Mouse (Mus musculus) stomach, embryonic 15.5 days (tissue): ENCODE measurements around the gene Mpdu1. TPM values are rescaled to one million over a fixed set of nuclear protein-coding genes. Genes with fewer than 3 reads are reported as not detected.
A peak's percentile ranks its signal among the peaks of the same experiment; 100 is the strongest.
"Not testable (repeated sequence)": the region's sequence is repeated elsewhere in the genome, so short reads cannot be mapped to it uniquely, and the experiment has no call there.

Source experiments
- ATAC-seq: fragments of 200-750 bp; cut with Nextera tagmentation; 2 replicates; pipeline ENCODE4 v1.8.0; 2017; ENCODE audit warnings: low read depth, moderate number of reproducible peaks, moderate TSS enrichment; ENCODE audit not compliant: insufficient read depth, low FRiP score
- H3K27ac ChIP-seq: fragments of 300-500 bp; sonication (generic); 2 replicates; pipeline ENCODE4 v1.5.1; 2015; ENCODE audit warnings: mild to moderate bottlenecking, inconsistent platforms
- H3K27me3 ChIP-seq: fragments of 300-500 bp; sonication (generic); replicated peaks from 2 replicates; pipeline ENCODE4 v1.6.1; 2015; ENCODE audit warnings: inconsistent platforms
- H3K36me3 ChIP-seq: fragments of 300-500 bp; sonication (generic); 2 replicates; pipeline ENCODE4 v1.6.1; 2015; ENCODE audit warnings: inconsistent platforms
- H3K4me1 ChIP-seq: fragments of 300-500 bp; sonication (generic); 2 replicates; pipeline ENCODE4 v1.6.1; 2015; ENCODE audit warnings: inconsistent platforms
- H3K4me2 ChIP-seq: fragments of 300-500 bp; sonication (generic); 2 replicates; pipeline ENCODE4 v1.6.1; 2015; ENCODE audit warnings: mild to moderate bottlenecking, inconsistent platforms
- H3K4me3 ChIP-seq: fragments of 300-500 bp; sonication (generic); replicated peaks from 2 replicates; pipeline ENCODE4 v1.5.1; 2015; ENCODE audit warnings: inconsistent platforms
- H3K9ac ChIP-seq: fragments of 300-500 bp; sonication (generic); 2 replicates; pipeline ENCODE4 v1.6.1; 2015; ENCODE audit warnings: inconsistent platforms
- H3K9me3 ChIP-seq: fragments of 300-500 bp; sonication (generic); 2 replicates; pipeline ENCODE4 v1.6.1; 2016; ENCODE audit warnings: inconsistent platforms
- WGBS: fragments of 180-500 bp; shearing (Covaris S2); methylation state at CpG from one replicate; pipeline ENCODE4 v1.1.7; 2015; 5-methylcytosine and 5-hydroxymethylcytosine counted together
- polyA plus RNA-seq: library from polyadenylated mRNA; unstranded; fragments of >200 nt; fragmentation: Nextera tagmentation; extraction: Ambion mirVana; gene quantifications from 2 replicates; pipeline ENCODE4 v1.2.1, GENCODE M21; 2015

The Mpdu1 gene
- polyA plus RNA-seq, 1 experiment from 2014 or later = 58.7 TPM

- H3K4me1 ChIP-seq, H3K4me3 ChIP-seq, H3K36me3 ChIP-seq, H3K4me2 ChIP-seq, H3K9ac ChIP-seq, H3K27me3 ChIP-seq, H3K27ac ChIP-seq, H3K9me3 ChIP-seq, ATAC-seq: not testable (repeated sequence)
- 89% methylated on average over 10 of the region's 10 CpGs for WGBS
These were observed 40.4 kb upstream of the Mpdu1 start for GRCm38 (mm10) chr11:69702886-69703285.

DNA sequence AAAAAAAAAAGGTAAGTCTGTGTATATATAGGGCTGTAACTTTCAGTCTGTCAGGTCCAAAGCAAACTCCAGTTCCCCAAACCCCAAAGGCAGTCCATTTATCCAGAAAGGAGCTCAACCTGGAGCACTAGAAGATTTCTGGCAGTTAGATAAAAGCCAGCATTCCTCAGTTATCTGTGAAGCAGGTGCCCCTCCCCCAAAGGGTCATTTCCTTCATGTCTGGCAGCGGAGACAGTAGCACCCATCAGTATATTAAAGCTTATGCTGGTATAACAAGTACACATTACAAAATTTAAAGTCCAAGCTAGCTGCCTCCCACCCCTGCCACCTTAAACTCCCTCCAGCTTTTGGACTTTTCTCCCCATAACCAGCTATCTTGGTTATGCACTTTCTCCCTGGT is 37.2 kb upstream of the Mpdu1 start:
- Histone ChIP-seq H3K36me3 (no peaks in the 10 kb centered on the region), H3K4me2 (no peak overlapping the region), H3K4me3 (no peak overlapping the region), H3K9me3 (no peaks in the 10 kb centered on the region), H3K4me1 (peaks cover 10% of the 10 kb centered on the region; the same call in 1 of the 2 replicates), H3K27me3 (no peaks in the 10 kb centered on the region), H3K9ac (no peak overlapping the region), H3K27ac (no peak overlapping the region)
- ATAC-seq = no peak
- 33% methylated on average over 1 of the region's 1 CpGs for WGBS

DNA sequence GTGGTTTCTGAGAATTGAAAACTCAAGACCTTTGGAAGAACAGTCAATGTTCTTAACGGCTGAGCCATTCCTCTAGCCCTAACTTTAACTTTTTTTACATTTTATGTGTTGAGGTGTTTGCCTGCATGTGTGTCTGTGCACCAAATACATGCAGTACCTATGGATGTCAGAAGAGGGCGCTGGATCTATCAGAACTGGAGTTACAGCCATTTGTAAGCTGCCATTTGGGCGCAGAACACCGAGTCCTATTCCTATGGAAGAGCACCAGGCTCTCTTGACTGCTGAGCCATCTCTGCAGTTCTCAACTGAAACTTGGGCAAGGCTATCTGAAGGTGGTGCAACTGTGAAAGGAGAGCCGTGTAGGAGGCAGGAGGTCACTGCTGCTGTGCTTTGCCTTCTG is 36.1 kb upstream of the Mpdu1 start:
- Histone ChIP-seq H3K36me3 (no peaks in the 10 kb centered on the region), H3K4me2 (no peak overlapping the region), H3K27ac (no peak overlapping the region), H3K27me3 (no peaks in the 10 kb centered on the region), H3K4me3 (no peak overlapping the region), H3K9me3 (no peaks in the 10 kb centered on the region), H3K9ac (no peak overlapping the region), H3K4me1 (peaks cover 10% of the 10 kb centered on the region; the same call in 1 of the 2 replicates)
- ATAC-seq = no peak
- WGBS = 73% methylated on average over 5 of the region's 5 CpGs

DNA sequence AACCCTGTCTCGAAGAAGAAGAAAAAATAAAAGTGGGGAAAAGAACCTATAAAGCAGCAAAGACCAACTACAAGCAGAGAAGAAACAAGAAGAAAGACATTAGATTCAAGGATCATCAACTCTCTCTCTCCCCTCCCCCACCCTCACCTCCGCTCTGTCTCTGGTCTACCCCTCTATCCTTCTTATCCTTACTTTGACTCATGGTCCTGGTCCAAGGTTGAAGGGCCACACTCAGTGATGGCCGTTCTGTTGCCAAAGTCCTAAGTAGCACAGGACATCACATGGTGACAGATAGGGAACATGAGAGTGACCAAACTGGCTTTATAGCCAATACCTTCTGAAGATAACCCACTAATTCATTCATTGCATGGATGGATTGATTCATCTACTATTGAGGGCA is 35.0 kb upstream of the Mpdu1 start:
- ATAC-seq = no peak
- Histone ChIP-seq H3K4me2 (no peak overlapping the region), H3K9me3 (no peaks in the 10 kb centered on the region), H3K4me3 (no peak overlapping the region), H3K27ac (no peak overlapping the region), H3K27me3 (no peaks in the 10 kb centered on the region), H3K9ac (no peak overlapping the region), H3K4me1 (peaks cover 10% of the 10 kb centered on the region; the same call in 1 of the 2 replicates), H3K36me3 (no peaks in the 10 kb centered on the region)
- 89% methylated on average over 3 of the region's 3 CpGs for WGBS

DNA sequence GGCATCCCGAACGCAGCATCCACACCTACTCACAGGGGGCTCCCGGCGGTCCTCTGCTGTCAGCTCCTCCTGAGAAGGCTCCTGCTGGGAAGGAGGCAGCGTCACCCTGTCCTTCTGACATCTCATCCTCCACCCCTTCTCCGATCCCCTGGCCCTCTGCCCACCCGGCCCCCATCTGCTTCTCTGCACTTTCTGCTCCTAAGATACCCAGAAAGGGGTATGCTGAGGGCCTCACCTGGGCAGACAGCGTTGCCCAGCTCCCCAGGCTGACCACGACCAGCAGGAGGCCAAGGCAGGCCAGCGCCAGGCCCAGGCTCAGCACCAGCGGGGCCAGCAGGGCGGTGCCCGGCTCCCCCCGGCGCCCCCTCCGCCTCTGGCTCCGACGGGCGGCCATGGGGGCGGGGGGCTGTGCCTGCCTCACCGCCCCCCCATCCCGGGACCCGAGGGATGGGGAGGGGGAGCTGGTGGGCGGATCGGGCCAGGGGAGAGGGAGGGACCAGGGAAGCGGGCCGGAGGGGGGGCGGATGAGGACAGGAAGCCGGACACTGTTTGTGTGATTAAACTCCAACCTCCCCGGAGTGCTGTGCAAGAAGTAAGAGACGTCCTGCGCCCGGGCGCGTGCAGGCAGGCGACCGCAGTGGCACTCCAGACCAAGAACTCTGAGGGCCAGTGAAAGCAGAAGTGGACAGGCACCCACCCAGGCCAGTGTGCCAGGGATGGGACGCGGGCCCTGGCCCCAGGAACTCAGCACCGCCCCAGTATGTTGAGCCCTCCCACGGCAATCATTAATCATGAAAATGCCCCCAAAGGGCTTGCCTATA is 33.1 kb upstream of the Mpdu1 start, which contains the start of the genes Tnfsf12 and Tnfsfm13:
Gene Tnfsf12, minus strand, starts transcription at position 489 of the 821 bp plus-strand sequence.
Gene Tnfsfm13, minus strand, starts transcription at position 738 of the 821 bp plus-strand sequence.
- Histone ChIP-seq H3K36me3 (no peaks in the 10 kb centered on the region), H3K4me2 (peak within 1 kb of the TSS; percentile 92), H3K27ac (peak within 1 kb of the TSS; percentile 74), H3K9me3 (no peaks in the 10 kb centered on the region), H3K4me3 (peak within 1 kb of the TSS; percentile 64), H3K27me3 (no peaks in the 10 kb centered on the region), H3K4me1 (peaks cover 10% of the 10 kb centered on the region; the same call in 1 of the 2 replicates), H3K9ac (peak within 1 kb of the TSS; percentile 58)
- 3% methylated on average over 35 of the region's 41 CpGs for WGBS
- peak; percentile 69 for ATAC-seq

DNA sequence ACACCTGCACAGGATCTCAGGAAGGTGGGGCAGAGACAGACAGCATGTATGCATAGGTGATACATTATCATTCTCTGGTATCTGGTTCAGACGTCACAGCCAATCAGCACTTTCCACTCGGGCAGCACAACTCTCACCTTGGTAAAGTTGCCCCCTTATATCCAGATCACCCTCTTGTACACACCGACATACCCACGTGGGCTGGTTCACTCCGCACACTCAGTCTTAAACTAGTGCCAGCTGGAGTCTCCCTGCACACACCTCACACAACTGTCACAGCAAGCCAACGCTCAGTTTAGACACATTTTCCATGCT is 32.6 kb upstream of the Mpdu1 start:
- Histone ChIP-seq H3K27me3 (no peaks in the 10 kb centered on the region), H3K36me3 (no peaks in the 10 kb centered on the region), H3K9me3 (no peaks in the 10 kb centered on the region), H3K9ac (peak overlapping the region; percentile 58), H3K27ac (peak overlapping the region; percentile 74; the same call in 1 of the 2 replicates), H3K4me2 (peak overlapping the region; percentile 92), H3K4me3 (peak overlapping the region; percentile 64), H3K4me1 (peaks cover 10% of the 10 kb centered on the region; the same call in 1 of the 2 replicates)
- WGBS = 31% methylated on average over 6 of the region's 6 CpGs
- no peak for ATAC-seq

DNA sequence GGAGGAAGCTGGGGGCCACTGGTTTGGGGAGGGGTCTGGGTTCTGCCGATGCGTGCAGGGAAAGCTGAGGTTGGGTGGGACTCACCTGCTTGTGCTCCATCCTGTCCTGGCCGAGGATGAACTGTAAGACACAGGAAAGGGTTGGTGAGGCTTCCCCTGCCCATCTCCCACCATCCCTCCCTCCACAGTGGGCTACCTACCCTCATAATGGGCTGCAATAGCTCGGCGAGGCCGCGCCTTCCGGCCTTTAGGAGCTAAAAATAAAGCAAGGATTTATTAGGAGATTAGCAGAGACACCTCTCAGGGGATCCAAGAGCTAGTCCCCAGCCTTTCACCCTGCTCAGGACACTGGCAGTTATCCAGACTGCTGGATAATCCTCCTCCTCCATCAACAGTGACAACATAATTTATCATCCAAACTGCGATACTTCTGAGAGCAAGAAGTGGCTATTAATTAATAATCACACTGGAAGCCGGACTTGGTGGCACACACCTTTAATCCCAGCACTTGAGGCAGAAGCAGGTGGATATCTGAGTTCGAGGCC is 31.1 kb upstream of the Mpdu1 start:
- Histone ChIP-seq H3K27me3 (no peaks in the 10 kb centered on the region), H3K9ac (no peak overlapping the region), H3K4me2 (no peak overlapping the region), H3K9me3 (no peaks in the 10 kb centered on the region), H3K4me3 (no peak overlapping the region), H3K4me1 (peaks cover 10% of the 10 kb centered on the region; the same call in 1 of the 2 replicates), H3K36me3 (no peaks in the 10 kb centered on the region), H3K27ac (no peak overlapping the region)
- WGBS = 54% methylated on average over 11 of the region's 11 CpGs
- ATAC-seq = no peak

- Histone ChIP-seq H3K9ac (no peak overlapping the region), H3K4me3 (no peak overlapping the region), H3K36me3 (no peaks in the 10 kb centered on the region), H3K27ac (no peak overlapping the region), H3K4me2 (no peak overlapping the region), H3K9me3 (no peaks in the 10 kb centered on the region), H3K4me1 (peaks cover 10% of the 10 kb centered on the region; the same call in 1 of the 2 replicates), H3K27me3 (no peaks in the 10 kb centered on the region)
- 75% methylated on average over 6 of the region's 6 CpGs for WGBS
- no peak; the same call in 1 of the 2 replicates for ATAC-seq
These were observed 30.4 kb upstream of the Mpdu1 start for GRCm38 (mm10) chr11:69692863-69693262.

DNA sequence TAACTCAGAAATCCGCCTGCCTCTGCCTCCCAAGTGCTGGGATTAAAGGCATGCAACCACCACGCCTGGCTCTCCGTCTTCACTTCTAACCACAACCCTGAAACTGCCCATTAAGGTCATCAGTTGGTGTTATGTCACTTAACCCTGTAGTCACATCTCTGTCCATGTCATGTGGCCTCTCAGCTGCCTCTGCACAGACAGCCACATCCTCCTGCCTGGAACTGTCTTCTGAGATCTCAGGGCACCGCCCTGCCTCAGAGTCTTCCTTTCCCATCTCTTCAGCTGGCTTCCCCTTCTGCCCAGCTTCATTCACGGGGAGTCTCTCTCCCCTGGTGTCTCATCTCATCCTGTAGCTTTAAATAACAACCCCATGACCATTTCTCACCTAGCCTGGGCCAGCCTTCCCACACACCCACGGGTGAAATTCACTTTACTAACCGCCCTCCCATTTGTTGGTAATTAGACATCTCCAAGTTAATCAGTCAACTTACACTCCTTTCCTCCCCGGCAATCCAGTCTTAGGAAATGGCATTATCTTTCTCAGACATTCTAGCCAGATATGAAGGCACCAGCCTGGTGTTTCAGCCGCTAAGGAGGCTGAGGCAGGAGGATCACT is 29.9 kb upstream of the Mpdu1 start:
- H3K4me3 ChIP-seq = no peak overlapping the region
- no peak overlapping the region for H3K27ac ChIP-seq
- WGBS = 71% methylated on average over 9 of the region's 9 CpGs
- no peaks in the 10 kb centered on the region for H3K27me3 ChIP-seq
- no peak for ATAC-seq
- H3K4me1 ChIP-seq = peaks cover 10% of the 10 kb centered on the region; the same call in 1 of the 2 replicates
- no peak overlapping the region for H3K9ac ChIP-seq
- no peaks in the 10 kb centered on the region for H3K36me3 ChIP-seq
- H3K9me3 ChIP-seq = no peaks in the 10 kb centered on the region
- no peak overlapping the region for H3K4me2 ChIP-seq

DNA sequence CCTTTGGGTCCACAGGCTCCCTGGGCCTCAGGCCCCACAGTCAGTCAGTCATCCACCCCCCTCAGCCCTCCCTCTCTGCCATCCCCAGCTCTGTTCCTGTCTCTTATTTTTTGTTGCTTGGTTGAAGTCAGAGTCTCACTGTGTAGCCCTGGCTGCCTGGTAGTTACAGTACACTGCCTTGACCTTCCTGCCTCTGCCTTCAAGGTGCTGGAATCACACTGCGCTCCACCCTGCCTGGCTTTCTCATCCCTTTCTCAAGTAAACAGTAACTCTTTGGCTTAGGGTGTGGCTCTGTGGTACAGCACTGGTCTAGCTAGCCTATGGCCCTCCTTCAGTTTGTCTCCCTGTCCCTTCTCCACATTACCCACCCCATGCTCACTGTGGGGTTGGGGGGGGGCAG is 27.4 kb upstream of the Mpdu1 start:
- no peaks in the 10 kb centered on the region for H3K9me3 ChIP-seq
- 77% methylated on average over 1 of the region's 1 CpGs for WGBS
- no peak overlapping the region for H3K27ac ChIP-seq
- H3K4me2 ChIP-seq = no peak overlapping the region
- H3K9ac ChIP-seq = no peak overlapping the region
- ATAC-seq = no peak
- H3K27me3 ChIP-seq = no peaks in the 10 kb centered on the region
- H3K36me3 ChIP-seq = no peaks in the 10 kb centered on the region
- no peak overlapping the region for H3K4me3 ChIP-seq
- peaks cover 17% of the 10 kb centered on the region for H3K4me1 ChIP-seq

DNA sequence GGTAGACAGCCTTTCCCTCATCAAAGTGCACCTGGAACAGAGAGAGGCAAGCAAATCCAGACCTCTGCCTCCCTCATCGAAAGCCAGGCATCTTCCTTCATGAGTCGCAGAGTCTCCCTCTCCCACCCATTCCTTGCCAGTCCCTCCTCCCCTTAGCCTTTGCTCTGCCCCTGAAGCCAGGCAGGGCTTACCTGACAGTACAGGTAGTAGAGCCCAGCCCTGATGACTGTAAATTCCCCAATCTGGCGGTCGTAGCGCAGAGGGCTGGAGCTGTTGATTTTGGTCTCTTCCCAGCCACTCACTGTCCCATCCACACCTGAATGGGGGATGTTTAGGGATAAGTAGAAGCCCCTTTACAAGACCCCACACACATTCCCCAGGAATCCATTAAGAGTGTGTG is 24.6 kb upstream of the Mpdu1 start:
- Histone ChIP-seq H3K4me1 (peaks cover 31% of the 10 kb centered on the region), H3K9me3 (no peaks in the 10 kb centered on the region), H3K27ac (peak overlapping the region; percentile 27; the same call in 1 of the 2 replicates), H3K4me3 (no peak overlapping the region), H3K4me2 (no peak overlapping the region), H3K9ac (no peak overlapping the region), H3K36me3 (no peaks in the 10 kb centered on the region), H3K27me3 (no peaks in the 10 kb centered on the region)
- no peak for ATAC-seq
- WGBS = 50% methylated on average over 5 of the region's 5 CpGs

GRCm38 (mm10) chr11:69686377-69686776 is 23.9 kb upstream of the Mpdu1 start:
- WGBS = 13% methylated on average over 4 of the region's 4 CpGs
- peak overlapping the region; percentile 80; the same call in 1 of the 2 replicates for H3K27ac ChIP-seq
- ATAC-seq = no peak
- H3K4me3 ChIP-seq = no peak overlapping the region
- H3K36me3 ChIP-seq = no peaks in the 10 kb centered on the region
- H3K27me3 ChIP-seq = no peaks in the 10 kb centered on the region
- no peaks in the 10 kb centered on the region for H3K9me3 ChIP-seq
- peaks cover 31% of the 10 kb centered on the region for H3K4me1 ChIP-seq
- peak overlapping the region; percentile 19; the same call in 1 of the 2 replicates for H3K4me2 ChIP-seq
- H3K9ac ChIP-seq = no peak overlapping the region
